Mouse (Mus musculus): ENCODE data around the gene Gm10518.

Gene Gm10518

DNA sequence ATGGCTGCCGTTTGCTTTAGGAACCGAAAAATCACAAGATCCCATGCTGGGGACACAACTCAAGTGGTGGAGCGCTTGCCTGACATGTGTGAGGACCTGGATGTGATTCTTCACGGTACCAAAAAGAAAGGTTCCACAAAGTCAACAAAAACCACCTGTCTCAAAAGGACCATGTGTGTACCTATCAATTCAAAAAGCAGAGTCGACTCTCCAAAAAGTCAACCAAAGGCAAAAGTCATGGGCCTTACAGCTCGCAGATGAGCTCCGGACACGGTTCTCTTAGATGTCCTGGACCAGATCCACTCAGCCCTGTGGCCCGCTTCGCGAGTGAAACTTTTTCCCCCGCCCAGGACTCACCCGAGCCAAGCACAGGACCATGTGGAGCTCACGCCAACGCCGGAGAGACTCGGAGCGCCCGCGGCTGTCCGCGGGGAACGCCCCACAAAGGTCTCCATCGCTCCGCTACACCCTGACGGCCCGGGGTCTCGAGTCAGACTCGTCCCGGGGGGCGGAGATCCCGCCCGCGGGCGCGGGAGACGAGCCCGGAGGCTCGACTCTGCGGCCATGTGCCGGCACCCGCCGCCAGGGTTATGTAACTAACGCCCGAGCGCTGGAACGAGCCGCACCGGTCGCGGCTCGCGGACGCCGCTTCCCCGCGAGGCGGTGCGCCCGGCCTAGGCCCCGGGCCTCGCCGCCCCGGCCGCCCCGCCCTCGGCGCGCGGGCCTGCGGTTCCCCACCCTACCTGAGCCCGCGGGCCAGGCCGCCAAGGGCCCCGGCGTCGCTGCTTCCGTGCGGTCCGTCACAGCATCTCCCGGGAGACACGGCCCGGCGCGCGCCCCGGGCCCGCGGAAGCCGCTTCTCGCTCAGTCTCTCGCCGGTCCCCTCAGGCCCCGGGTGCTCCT is at the start of gene Gm10518:
Gene Gm10518 (plus strand): TSS at position 767 of the 903 bp plus-strand sequence.
- in situ Hi-C loops (cut with MboI; ENCODE audit: unreplicated experiment in 2 of 2): loop anchor here in 1 of 2 experiments (5.0 to 25.0 kb wide), 3 partner anchors 256 to 1616 kb away; partner anchors contain the start of genes Cnst, Desi2, Hnrnpu and Tfb2m

DNA sequence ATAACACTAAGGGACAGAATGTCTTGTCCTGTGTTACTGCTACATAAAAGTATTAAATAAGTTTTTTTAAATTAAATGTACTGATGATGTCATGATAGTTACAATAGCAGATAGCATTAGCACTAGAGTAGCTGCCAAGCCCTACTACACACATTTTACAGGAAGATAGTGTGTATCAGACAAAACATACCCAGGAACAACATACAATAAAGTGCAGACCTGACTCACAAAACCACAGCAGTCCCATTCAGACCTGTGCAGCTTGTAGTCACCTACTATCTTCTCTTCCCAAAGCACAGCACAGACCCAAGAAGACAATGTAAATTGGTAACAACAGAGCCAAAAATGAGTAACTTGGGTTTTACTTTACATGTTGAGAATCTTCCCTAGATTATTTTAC is 46.7 kb upstream of the Gm10518 start:
- in situ Hi-C loops (cut with MboI; ENCODE audit: unreplicated experiment in 2 of 2): no loop called here

DNA sequence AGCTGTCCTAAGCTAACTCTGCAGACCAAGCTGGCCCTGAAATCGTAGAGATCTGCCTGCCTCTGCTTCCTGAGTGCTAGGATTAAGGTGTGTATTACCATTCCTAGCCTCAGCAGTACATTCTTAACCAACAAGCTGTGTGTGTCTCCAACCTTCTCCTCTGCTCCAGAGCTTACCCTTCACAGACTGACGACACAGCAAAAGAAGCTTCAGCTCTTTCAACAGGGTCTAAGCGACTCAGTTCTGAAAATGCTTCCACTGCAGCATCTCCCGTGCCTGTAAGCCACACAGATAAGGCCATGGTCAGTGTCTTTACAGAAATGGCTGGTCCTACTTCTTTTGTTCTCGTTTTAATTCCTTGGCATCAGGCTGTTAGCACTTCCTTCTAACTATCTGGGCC is 43.1 kb upstream of the Gm10518 start:
- in situ Hi-C loops (cut with MboI; ENCODE audit: unreplicated experiment in 2 of 2): loop anchor here in 1 of 2 experiments (10.0 kb wide), 1 partner anchor 1425 kb away; no protein-coding TSS in a partner anchor

DNA sequence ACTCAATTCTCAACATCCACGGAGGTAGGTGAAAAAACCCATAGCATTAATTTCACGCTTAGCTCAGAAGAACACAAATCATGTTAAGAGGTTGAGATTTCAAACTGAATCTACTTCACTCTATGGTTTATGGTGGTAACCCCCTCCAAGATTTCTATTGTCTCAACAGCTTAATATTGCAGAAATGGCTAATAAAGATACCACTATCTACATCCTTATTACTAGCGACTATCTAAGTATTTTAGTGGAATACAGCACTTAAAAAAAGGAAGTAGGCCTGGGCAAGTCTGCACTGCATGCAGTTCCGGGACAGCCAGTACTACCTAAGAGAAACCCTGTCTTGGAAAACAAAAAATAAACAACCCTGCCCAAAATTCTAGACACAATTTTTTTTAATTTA is 42.6 kb upstream of the Gm10518 start:
- in situ Hi-C loops (cut with MboI; ENCODE audit: unreplicated experiment in 2 of 2): loop anchor here in 1 of 2 experiments (10.0 kb wide), 1 partner anchor 1424 kb away; no protein-coding TSS in a partner anchor

DNA sequence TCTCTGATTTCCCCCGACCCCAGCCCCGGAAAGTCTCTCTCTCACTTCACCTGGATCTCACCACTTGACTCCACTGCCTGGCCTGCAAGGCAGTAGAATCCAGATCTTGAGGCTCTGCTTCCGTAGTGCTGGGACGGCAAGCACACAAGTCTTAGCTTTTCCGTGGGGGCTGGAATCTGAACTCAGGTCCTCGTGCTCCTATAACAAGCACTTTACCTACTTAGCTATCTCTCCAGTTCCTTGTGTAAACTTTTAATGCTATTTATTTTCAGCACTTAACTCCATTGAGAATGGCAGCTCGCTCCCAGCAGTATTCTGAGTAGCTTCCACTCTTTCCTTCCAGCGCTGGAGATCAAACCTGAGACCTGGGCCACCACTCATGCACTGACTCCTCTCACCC is 26.3 kb upstream of the Gm10518 start:
- in situ Hi-C loops (cut with MboI; ENCODE audit: unreplicated experiment in 2 of 2): no loop called here

DNA sequence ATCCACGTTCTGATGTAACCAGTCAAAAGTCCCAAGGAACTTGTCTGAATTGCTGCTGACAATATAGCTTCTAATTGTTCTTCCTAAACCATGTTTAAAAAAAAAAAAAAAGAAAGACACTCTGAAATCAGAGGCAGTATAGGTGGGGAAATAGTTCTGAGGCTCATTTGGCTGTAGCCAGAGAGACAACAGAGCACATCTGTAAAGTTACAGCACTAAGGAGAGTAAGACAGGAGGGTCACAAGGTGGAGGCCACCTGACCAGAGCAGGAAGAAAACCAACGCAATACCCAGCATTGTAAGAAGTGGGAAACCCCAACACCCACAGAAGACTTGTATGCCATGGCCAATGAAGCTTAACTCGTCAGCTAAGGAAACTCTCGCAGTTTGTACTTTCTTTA is 19.1 kb upstream of the Gm10518 start:
- in situ Hi-C loops (cut with MboI; ENCODE audit: unreplicated experiment in 2 of 2): no loop called here

DNA sequence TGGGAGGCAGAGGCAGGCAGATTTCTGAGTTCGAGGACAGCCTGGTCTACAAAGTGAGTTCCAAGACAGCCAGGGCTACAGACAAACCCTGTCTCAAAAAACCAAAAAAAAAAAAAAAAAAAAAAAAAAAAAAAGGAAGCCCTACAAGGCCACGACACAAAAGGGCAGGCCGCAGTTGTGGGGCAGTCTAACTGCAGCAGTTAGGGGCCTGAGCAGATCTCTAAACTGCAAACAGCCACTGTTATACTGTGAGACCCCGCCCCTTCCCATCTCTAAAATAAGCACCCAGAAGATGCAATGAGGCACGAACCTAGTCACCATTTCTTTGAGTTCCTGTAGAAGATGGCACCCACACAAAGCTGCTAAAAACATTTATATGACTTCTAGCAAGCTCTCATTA is 17.7 kb upstream of the Gm10518 start:
- in situ Hi-C loops (cut with MboI; ENCODE audit: unreplicated experiment in 2 of 2): no loop called here

DNA sequence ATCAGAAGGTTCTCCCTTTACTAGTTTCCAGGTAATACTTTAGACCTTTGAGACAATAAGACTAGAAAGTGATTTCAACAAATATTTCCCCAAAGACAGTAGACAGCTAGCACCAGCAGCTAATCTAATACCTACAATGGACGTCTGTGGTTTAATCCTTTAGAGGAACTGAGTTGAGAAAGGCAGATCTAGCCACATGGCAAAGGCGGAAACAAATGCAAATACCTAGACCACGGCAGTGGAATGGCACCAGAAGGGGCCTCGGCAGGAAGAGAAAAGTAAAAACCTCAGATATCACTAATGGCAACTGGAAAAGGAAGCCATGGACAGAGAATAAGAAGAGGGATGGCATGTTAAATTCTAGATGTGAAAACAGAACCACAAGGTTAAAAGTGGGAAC is 15.9 kb upstream of the Gm10518 start:
- in situ Hi-C loops (cut with MboI; ENCODE audit: unreplicated experiment in 2 of 2): no loop called here

DNA sequence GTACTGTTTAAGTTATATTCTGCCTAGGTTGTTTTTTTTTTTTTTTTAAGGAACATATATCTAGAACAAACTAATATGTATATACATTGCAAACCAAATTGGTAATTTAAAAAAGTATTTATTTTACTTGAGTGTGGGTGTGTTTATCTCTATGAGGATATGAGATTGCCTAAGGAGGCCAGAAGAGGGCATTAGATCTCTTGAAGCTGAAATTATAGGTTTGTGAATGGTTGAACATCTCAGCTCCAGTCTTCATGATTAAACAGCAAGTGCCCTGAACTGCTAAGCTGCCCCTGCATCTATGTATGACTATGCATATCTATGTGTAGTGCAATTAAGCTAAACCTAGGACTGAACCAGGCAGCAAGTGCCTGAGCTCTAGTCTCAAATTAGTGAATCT is 4.4 kb upstream of the Gm10518 start:
- in situ Hi-C loops (cut with MboI; ENCODE audit: unreplicated experiment in 2 of 2): no loop called here

DNA sequence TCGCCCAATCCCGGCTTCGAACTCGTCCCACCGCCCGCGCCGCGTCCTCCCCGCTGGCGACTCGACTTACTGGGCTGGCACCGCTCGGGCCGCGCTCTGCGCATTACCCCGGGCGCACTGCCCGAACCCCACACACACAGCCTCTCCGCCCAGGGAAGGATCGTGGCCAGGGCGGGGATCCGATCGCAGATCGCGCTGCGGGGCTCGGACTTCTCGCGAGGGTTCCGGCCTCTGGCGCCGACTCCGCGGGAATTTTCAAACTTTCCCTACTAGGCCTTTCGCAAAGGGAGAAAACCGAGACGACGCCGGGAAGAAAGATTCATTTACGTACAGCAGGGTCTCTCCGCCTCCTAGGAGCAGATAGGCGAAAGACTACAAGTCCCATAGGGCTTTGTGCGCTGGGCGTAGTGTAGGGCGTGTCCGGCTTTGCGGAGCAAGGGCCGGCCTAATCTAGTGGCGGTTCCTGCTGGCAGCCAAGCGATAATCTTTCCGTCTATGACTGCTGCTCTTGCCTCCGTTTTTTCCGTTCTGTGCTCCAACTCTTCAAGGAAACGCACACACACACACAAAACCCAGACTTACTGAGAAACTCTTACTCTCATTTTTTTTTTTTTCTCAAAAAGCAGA is 450 bp downstream of the Gm10518 start, which contains the start of gene Ahctf1:
Gene Ahctf1 (minus strand): TSS at position 168 of the 627 bp plus-strand sequence.
- in situ Hi-C loops (cut with MboI; ENCODE audit: unreplicated experiment in 2 of 2): loop anchor here in 1 of 2 experiments (5.0 to 25.0 kb wide), 3 partner anchors 256 to 1616 kb away; partner anchors contain the start of genes Cnst, Desi2, Hnrnpu and Tfb2m

DNA sequence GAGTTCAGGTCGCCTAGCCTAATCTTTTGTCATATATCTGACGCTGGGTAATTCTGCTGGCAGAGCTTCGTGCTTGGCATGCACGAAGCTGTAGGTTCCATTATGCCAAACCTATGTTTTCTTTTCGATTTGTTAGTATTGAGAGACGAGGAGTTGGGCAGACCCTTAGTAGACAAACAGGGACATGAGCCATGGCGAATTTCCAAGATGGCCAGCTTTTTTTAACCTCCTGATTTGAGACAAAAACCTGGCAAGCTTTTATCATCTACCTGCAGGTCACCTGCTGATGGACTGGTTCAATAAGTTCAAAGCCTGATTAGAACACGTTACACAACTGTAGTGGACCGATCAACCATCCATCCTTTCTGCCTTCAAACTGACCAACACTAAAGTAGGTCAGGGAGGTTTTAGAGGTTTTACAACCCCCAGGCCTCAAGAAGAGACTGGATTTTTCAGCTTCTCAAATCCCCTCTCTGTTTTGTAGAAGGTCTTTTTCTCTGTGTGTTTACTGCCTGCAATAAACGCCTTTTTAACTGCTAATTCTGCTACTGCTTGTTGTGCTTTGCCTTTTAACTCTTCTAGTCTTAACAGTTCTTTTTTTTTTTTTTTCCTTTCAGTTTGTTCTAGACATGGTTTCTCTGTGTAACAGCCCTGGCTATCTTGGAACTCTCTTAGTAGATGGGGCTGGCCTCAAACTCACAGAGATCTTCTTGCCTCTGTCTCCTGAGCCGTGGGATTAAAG is 1.1 kb downstream of the Gm10518 start:
- in situ Hi-C loops (cut with MboI; ENCODE audit: unreplicated experiment in 2 of 2): loop anchor here in 1 of 2 experiments (5.0 to 25.0 kb wide), 3 partner anchors 257 to 1617 kb away; partner anchors contain the start of genes Cnst, Desi2, Hnrnpu and Tfb2m

DNA sequence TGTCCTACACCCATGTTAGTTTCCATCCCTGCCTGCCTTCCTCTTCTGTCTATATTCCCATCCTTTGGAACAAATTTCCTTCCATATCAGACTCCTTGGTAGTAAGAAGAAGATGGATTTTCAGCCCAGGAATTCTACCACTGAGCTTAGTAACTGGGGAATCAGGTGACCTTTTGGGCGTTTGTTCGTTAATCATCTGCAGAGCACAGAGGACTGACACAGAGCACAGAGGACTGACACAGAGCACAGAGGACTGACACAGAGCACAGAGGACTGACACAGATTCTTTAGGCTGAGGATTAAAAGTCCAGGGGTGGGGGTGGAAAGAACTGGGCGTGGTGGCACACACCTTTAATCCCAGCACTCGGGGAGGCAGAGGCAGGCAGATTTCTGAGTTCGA is 2.6 kb downstream of the Gm10518 start:
- in situ Hi-C loops (cut with MboI; ENCODE audit: unreplicated experiment in 2 of 2): loop anchor here in 1 of 2 experiments (10.0 to 25.0 kb wide), 2 partner anchors 1471 to 1618 kb away; partner anchors contain the start of genes Desi2 and Hnrnpu

DNA sequence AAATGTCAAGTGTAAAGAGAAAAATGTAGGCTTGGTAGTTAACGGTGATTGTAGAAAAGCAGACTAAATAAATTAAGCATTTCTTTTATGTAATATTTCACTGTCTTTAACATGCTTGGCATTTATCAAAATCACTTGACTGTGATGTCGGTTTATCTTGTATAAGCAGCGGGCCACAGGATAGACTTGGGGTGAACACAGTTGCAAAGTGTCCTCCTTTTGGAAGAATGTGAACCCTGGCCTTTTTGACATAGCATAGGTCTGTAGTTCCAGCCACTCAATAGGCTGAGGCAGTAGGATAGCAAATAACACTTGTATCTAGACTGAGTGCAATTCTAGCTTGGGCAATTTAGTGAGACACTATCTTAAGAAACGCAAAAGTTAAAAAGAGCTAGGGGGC is 4.3 kb downstream of the Gm10518 start:
- in situ Hi-C loops (cut with MboI; ENCODE audit: unreplicated experiment in 2 of 2): loop anchor here in 1 of 2 experiments (10.0 to 25.0 kb wide), 2 partner anchors 1473 to 1620 kb away; partner anchors contain the start of genes Desi2 and Hnrnpu

DNA sequence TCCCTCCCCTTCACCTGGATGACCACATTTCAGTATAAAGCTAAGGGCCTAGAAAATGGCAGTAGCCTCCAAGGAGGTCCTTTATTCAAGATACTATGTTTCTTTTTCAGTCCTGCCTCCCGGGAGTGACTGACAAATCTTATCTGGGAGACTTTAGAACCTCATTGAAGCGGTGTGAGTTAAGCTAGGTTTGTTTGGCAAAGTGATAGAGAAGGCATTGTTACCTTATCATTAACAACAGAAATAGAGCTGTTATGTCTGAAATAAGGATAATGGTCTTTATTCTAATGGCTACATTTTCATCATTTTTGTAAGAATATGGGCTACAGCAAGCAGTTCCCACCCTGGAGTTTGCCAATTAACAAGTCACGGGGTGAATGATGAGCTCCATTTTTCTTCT is 5.1 kb downstream of the Gm10518 start:
- in situ Hi-C loops (cut with MboI; ENCODE audit: unreplicated experiment in 2 of 2): loop anchor here in 1 of 2 experiments (10.0 to 25.0 kb wide), 2 partner anchors 1473 to 1621 kb away; partner anchors contain the start of genes Desi2 and Hnrnpu

DNA sequence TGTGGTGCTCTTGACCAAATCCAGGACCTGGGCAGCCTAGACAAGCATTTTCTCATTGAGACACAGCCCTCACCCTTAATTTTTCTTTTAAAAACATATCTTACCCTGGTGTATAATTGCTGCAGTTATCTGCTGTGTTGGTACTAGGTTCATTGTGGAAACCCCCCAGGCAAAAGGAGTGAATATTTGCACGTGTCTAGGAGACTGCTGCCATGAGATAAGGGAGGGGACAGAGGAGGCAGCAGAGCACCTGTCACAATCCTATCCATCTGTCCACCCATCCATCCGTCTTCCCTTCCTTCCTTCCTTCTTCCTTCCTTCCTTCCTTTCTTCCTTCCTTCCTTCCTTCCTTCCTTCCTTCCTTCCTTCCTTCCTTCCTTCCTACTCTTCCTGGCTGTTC is 10.2 kb downstream of the Gm10518 start:
- in situ Hi-C loops (cut with MboI; ENCODE audit: unreplicated experiment in 2 of 2): loop anchor here in 1 of 2 experiments (25.0 kb wide), 1 partner anchor 1626 kb away; the partner anchor contains the start of gene Desi2

DNA sequence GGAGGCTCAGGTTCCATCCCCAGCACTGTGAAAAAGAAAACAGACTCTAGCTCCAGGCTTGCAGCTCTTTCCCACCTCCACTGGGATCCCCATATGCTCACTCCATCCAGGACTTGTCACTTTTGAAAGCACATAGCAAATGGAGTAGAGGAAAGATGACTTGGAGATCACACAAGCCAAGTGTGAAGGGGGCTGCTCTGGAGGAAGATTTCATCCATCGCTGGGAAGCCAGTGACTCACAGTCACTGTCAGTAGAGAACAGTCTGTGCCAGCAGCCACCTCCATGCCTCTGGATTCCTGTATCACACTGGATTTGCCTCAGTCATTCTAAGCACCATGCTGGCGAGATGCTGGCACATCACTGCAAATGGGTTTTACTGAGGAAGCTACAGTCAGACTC is 11.4 kb downstream of the Gm10518 start:
- in situ Hi-C loops (cut with MboI; ENCODE audit: unreplicated experiment in 2 of 2): loop anchor here in 1 of 2 experiments (25.0 kb wide), 1 partner anchor 1627 kb away; the partner anchor contains the start of gene Desi2

DNA sequence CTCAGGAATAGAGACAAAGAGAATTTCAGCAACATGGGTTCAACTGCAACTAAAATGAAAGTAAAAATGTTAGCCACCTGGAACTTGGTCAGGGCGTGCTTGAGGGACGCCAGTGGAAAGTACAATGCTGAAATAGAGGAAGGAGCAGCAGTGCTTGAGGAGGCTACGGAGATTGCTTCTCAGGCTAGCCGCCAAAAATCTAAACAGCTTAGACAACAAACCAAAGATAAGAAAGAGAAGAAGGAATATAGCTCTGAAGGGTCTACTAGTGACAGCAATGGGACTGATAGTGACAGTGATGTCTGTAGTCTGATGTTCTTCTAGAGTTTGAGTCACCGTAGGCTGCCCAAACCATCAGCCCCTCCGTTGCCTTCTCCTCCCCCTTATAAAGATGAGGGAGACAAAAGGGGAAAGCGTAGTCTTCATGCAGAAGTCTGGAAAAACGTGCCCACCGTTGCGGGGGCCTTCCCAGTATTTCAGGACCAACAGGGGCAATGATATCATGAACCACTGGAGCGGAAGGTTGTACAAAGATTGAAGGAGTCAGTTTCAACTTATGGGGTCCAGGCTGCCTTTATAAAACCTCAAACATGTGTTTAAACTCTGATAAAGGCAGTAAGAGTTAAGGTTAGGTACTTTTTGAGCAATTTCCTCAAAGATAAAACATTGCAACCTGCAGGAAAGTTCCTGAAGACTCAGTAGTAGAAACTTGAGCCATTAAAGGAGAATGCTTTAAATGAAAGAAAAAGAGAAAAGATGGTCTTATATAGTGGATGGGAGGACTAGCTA is 15.5 kb downstream of the Gm10518 start:
- in situ Hi-C loops (cut with MboI; ENCODE audit: unreplicated experiment in 2 of 2): loop anchor here in 1 of 2 experiments (25.0 kb wide), 1 partner anchor 1631 kb away; the partner anchor contains the start of gene Desi2

DNA sequence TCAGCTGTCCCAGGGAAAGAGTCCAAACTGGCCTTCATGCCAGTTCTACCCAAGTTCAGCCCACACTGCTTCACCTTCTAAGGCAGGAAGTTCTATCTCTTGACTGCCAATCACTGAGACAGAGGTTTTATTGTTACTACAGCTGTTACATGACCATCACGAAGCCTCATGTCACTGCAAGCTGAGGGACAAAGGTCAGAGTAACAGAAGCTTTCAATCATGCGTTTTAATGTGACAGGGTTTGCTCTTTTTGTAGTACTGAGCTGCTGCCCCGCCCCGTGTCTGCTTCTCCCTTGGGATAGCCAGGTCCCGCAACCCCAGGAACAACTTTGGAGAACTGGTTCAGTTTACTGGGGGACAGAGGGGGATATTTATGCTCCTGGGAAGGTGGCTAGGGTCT is 21.4 kb downstream of the Gm10518 start:
- in situ Hi-C loops (cut with MboI; ENCODE audit: unreplicated experiment in 2 of 2): loop anchor here in 1 of 2 experiments (25.0 kb wide), 1 partner anchor 1637 kb away; the partner anchor contains the start of gene Desi2

DNA sequence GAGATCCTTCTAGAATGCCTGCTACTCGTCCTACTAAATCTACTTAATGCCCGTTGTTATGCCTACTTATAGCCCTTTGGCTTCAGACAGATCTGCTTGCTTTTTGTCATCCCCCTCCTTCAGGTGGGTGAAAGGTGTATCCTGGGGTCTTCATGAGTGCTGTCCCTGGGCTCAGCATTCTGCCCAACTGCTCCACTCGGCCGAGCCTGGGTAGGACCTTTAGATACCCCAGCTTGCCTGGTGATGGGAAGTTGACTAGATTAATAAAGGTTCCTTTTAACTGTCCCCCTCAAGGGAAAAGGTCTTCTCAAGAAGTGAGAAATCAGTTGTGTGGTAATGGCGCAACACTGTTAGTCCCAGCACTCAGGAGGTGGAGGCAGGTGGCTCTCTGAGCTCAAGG is 24.9 kb downstream of the Gm10518 start:
- in situ Hi-C loops (cut with MboI; ENCODE audit: unreplicated experiment in 2 of 2): no loop called here

Measured in v-Abl transformed pro-B cells (cell line).